Mouse (Mus musculus) G1E (cell line): ENCODE measurements around the gene Card9. TPM values are rescaled to one million over a fixed set of nuclear protein-coding genes. Genes with fewer than 3 reads are reported as not detected.

Source experiments
- ATAC-seq: 2 replicates; pipeline ENCODE4 v1.8.0; 2016; ENCODE audit warnings: mild to moderate bottlenecking; ENCODE audit not compliant: insufficient number of reproducible peaks, poor library complexity, low FRiP score, severe bottlenecking; ENCODE audit errors: extremely low read depth
- DNase-seq: peaks from one replicate; pipeline ENCODE4 v3.0.0; 2012; ENCODE audit warnings: low spot score
- H3K27me3 ChIP-seq: 2 replicates; pipeline ENCODE4 v1.6.1; 2012; ENCODE audit warnings: mild to moderate bottlenecking, low read length, inconsistent platforms; ENCODE audit not compliant: insufficient read depth
- H3K36me3 ChIP-seq: replicated peaks from 2 replicates; pipeline ENCODE3; 2012; ENCODE audit warnings: mild to moderate bottlenecking, inconsistent platforms
- H3K4me1 ChIP-seq: 2 replicates; pipeline ENCODE4 v1.6.1; 2012; ENCODE audit warnings: low read depth, low read length, inconsistent platforms, mixed read lengths; ENCODE audit not compliant: insufficient read depth
- H3K4me3 ChIP-seq: 2 replicates; pipeline ENCODE4 v1.5.1; 2012; ENCODE audit warnings: low read depth, mild to moderate bottlenecking, inconsistent platforms, low read length, moderate library complexity, mixed read lengths
- H3K9me3 ChIP-seq: replicated peaks from 2 replicates; pipeline ENCODE4 v1.6.1; 2012; ENCODE audit warnings: inconsistent platforms
- CTCF ChIP-seq: IDR thresholded peaks from 2 replicates; pipeline ENCODE4 v1.5.1; 2012; ENCODE audit warnings: low read depth, low read length, inconsistent platforms, mixed read lengths
- GATA1 ChIP-seq: IDR thresholded peaks from 2 replicates; pipeline ENCODE4 v1.6.1; 2012; ENCODE audit warnings: borderline replicate concordance, low read length, inconsistent platforms, mixed read lengths
- GATA2 ChIP-seq: IDR thresholded peaks from 2 replicates; pipeline ENCODE4 v1.6.1; 2012; ENCODE audit warnings: low read depth, low read length, inconsistent platforms, borderline replicate concordance
- POLR2AphosphoS5 ChIP-seq: IDR thresholded peaks from 2 replicates; pipeline ENCODE4 v1.6.1; 2012; ENCODE audit warnings: low read depth, low read length, inconsistent platforms; ENCODE audit not compliant: insufficient replicate concordance
- TAL1 ChIP-seq: conservative IDR thresholded peaks from 2 replicates; pipeline ENCODE4 v1.6.1; 2012; ENCODE audit warnings: low read depth, low read length, inconsistent platforms, mixed read lengths
- polyA plus RNA-seq: library from polyadenylated mRNA; stranded (reverse); fragments of >175 nt; gene quantifications from 2 replicates; pipeline ENCODE4 v1.2.3, GENCODE M21; 2012
- total RNA-seq, 2 experiments: library from RNA; stranded (forward) in 1 of 2; stranded (reverse) in 1 of 2; fragments of 200-1000 nt in 1 of 2; fragments of >200 nt in 1 of 2; fragmentation: Nextera tagmentation in 1 of 2; gene quantifications; 2 replicates each; pipeline ENCODE4 v1.2.3; 2014 to 2017

Card9 gene
- total and polyA plus RNA-seq, 3 experiments = 0.16 to 0.38 TPM; not detected in 1

GRCm38 (mm10) chr2:26323589-26324325 is 37.0 kb downstream of the Card9 start:
- no peaks in the 10 kb centered on the region for H3K36me3 ChIP-seq
- H3K27me3 ChIP-seq = peaks cover 68% of the 10 kb centered on the region
- ATAC-seq (no peak), DNase-seq (no peak)
- no peak for TF ChIP-seq TAL1
- no peak for TF ChIP-seq GATA2
- no peak for TF ChIP-seq GATA1
- TF ChIP-seq POLR2AphosphoS5 = no peak
- no peak for TF ChIP-seq CTCF
- H3K4me3 ChIP-seq = no peak overlapping the region
- H3K4me1 ChIP-seq = peaks cover 13% of the 10 kb centered on the region
- no peaks in the 10 kb centered on the region for H3K9me3 ChIP-seq

- DNase-seq = no peak
- no peaks in the 10 kb centered on the region for H3K36me3 ChIP-seq
- no peak for ATAC-seq
- TF ChIP-seq TAL1 (no peak), POLR2AphosphoS5 (no peak), GATA1 (no peak), GATA2 (no peak), CTCF (no peak)
- no peaks in the 10 kb centered on the region for H3K9me3 ChIP-seq
- peaks cover 81% of the 10 kb centered on the region for H3K27me3 ChIP-seq
- no peak overlapping the region for H3K4me3 ChIP-seq
- H3K4me1 ChIP-seq = peaks cover 8% of the 10 kb centered on the region; the same call in 1 of the 2 replicates
Measured at GRCm38 (mm10) chr2:26320245-26321185, 40.2 kb downstream of the Card9 start.

- ATAC-seq (no peak), DNase-seq (no peak)
- Histone ChIP-seq H3K4me3 (no peak overlapping the region), H3K36me3 (no peaks in the 10 kb centered on the region), H3K27me3 (peaks cover 81% of the 10 kb centered on the region), H3K9me3 (no peaks in the 10 kb centered on the region), H3K4me1 (peaks cover 4% of the 10 kb centered on the region; the same call in 1 of the 2 replicates)
- TF ChIP-seq GATA1 (no peak), POLR2AphosphoS5 (no peak), CTCF (no peak), GATA2 (no peak), TAL1 (no peak)
Measured at GRCm38 (mm10) chr2:26319519-26320244, 41.0 kb downstream of the Card9 start.

- peaks cover 4% of the 10 kb centered on the region; the same call in 1 of the 2 replicates for H3K4me1 ChIP-seq
- peaks cover 81% of the 10 kb centered on the region for H3K27me3 ChIP-seq
- ATAC-seq (no peak), DNase-seq (no peak)
- H3K4me3 ChIP-seq = no peak overlapping the region
- H3K9me3 ChIP-seq = no peaks in the 10 kb centered on the region
- TF ChIP-seq POLR2AphosphoS5 = no peak
- TF ChIP-seq GATA2 = no peak
- TF ChIP-seq GATA1 = no peak
- no peak for TF ChIP-seq TAL1
- no peak for TF ChIP-seq CTCF
- no peaks in the 10 kb centered on the region for H3K36me3 ChIP-seq
Measured at GRCm38 (mm10) chr2:26319109-26319508, 41.6 kb downstream of the Card9 start.

GRCm38 (mm10) chr2:26317991-26318672 is 42.6 kb downstream of the Card9 start:
- peaks cover 74% of the 10 kb centered on the region for H3K27me3 ChIP-seq
- TF ChIP-seq GATA2 (no peak), TAL1 (no peak), GATA1 (no peak), CTCF (no peak), POLR2AphosphoS5 (no peak)

More at GRCm38 (mm10) chr2:26317991-26318672, 42.6 kb downstream of the Card9 start:
- Histone ChIP-seq H3K9me3 (no peaks in the 10 kb centered on the region), H3K4me3 (no peak overlapping the region), H3K36me3 (no peaks in the 10 kb centered on the region), H3K4me1 (peaks cover 4% of the 10 kb centered on the region; the same call in 1 of the 2 replicates)
- ATAC-seq (no peak), DNase-seq (no peak)
